Mouse (Mus musculus): Measurements from ENCODE around the gene Olfr1123.
"Not testable (repeated sequence)": the region's sequence is repeated elsewhere in the genome, so short reads cannot be mapped to it uniquely, and the experiment has no call there.

Gene Olfr1123
- long read RNA-seq, experiment 1, result 0 reads
- long read RNA-seq, experiment 2, result 0 reads

- intact Hi-C loops (cut with DNase I), result no loop called here
Observed at GRCm38 (mm10) chr2:87416335-87416734, at the start of gene Olfr1123. Gene Olfr1123 (plus strand): TSS chr2:87416635.

GRCm38 (mm10) chr2:87369595-87369994 is 46.8 kb upstream of the Olfr1123 start, which contains the start of gene Olfr1121:
Gene Olfr1121 (plus strand): TSS chr2:87369895.
- intact Hi-C loops (cut with DNase I), result no loop called here

- intact Hi-C loops (cut with DNase I), result no loop called here
Observed at GRCm38 (mm10) chr2:87371726-87372125, 44.7 kb upstream of the Olfr1123 start.

DNA sequence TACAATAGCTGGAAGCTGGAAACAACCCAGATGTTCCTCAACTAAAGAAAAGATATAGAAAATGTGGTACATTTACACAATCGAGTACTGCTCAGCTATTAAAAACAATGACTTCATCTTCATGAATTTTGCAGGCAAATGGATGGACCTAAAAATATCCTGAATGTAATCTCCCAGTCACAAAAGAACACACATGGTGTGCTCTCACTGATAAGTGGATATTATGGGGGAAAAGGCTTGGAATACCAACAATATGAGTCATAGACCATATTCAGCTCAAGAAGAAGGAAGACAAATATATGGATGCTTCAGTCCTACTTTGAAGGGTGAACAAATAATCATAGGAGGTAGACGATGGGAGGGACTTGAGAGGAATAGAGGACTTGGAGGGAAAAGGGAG is 32.5 kb upstream of the Olfr1123 start:
- intact Hi-C loops (cut with DNase I), result no loop called here

GRCm38 (mm10) chr2:87385549-87385948 is 30.9 kb upstream of the Olfr1123 start, which contains the start of gene Olfr1122:
Gene Olfr1122 (plus strand): TSS chr2:87385849.
- intact Hi-C loops (cut with DNase I), result no loop called here

DNA sequence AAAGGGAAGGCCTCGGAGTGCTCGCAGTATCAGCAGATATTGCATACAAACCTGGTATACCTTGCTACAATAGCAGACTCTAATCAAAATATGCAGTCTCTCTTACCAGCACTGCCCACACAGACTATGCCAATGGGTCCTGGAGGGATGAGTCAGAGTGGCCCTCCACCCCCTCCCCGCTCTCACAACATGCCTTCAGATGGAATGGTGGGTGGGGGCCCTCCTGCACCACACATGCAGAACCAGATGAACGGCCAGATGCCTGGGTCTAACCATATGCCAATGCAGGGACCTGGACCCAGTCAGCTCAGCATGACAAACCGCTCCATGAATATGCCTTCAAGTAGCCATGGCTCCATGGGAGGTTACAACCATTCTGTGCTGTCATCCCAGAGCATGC is 22.8 kb upstream of the Olfr1123 start:
- intact Hi-C loops (cut with DNase I), result not testable (repeated sequence)

- intact Hi-C loops (cut with DNase I), result not testable (repeated sequence)
Observed at GRCm38 (mm10) chr2:87394686-87395085, 21.7 kb upstream of the Olfr1123 start.

DNA sequence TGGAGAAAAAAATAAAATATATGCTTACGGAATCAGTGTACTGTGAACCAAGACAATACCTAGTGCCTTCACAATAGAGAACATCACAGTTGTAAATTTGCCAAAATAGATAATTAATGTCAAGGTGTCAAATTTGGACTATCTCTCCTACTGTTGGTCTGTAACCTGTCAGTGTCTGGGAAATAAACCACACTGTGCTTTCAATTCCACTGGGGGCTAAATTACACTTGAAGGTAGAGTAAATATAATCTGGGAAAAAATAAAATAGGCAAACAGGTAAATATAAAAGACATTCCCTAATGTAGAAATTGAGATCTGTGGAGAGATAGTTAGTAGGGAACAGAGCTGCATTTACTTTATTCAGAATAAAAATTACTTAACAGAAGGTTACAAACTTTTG is 13.5 kb downstream of the Olfr1123 start, which contains the start of gene Olfr1124:
Olfr1124 (plus strand) TSS at position 301 of the 400 bp plus-strand sequence.
- intact Hi-C loops (cut with DNase I), result no loop called here

- intact Hi-C loops (cut with DNase I), result no loop called here
Observed at GRCm38 (mm10) chr2:87437731-87438130, 21.3 kb downstream of the Olfr1123 start.

- intact Hi-C loops (cut with DNase I), result no loop called here
Observed at GRCm38 (mm10) chr2:87453662-87454061, 37.2 kb downstream of the Olfr1123 start, which contains the start of gene Olfr1126. Gene Olfr1126 (plus strand): TSS chr2:87453962.

- intact Hi-C loops (cut with DNase I), result no loop called here
Observed at GRCm38 (mm10) chr2:87461769-87462168, 45.3 kb downstream of the Olfr1123 start.
